Mouse (Mus musculus): ENCODE data around the gene Ugt1a2.

DNA sequence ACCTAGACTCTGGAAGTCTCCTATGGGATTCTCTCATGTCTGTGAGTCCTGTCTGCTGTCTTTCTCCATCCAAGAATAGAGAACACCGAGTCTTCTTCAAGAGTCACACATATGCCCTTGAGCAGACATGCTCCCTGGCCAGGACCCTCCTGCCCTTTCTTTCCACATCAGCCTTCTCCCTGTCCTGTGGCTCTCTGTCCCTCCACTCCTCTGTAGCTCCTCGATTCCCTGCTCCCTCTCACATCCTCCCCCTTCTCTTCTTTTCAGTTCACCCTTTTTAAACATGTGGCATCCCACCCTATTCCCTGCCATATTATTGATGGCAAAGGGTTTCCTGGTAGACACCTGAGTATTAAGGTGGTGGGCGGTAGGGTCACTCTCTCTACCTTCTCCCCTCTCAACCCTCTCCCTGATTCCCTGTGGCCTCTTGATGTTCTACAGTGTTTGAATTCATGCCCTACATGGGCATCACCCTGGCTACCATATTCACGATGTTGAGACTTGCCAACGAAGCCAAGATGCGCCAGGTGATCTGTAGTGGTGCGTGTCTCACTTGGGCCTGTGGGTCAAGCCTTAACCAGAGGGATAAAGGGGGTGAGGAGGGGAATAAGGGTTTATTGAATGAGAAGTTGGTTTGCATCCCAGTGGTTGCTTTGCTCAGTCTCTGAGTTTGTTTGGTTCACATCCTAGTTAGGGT is 31.6 kb downstream of the Ugt1a2 start:
- TF ChIP-seq POLR2A (IDR thresholded peaks at IDR 0.05; ENCODE audit: borderline replicate concordance, low read depth, low read length) (no peak), CTCF (IDR thresholded peaks at IDR 0.05; ENCODE audit: low read depth, low read length) (no peak)
